Mouse (Mus musculus): ENCODE results near the gene M1ap. TPM values are rescaled to one million over a fixed set of nuclear protein-coding genes. Genes with fewer than 3 reads are reported as not detected.

Gene M1ap
- total and polyA plus RNA-seq, 3 experiments, result 6.2 to 6.3 TPM; not detected in 1

DNA sequence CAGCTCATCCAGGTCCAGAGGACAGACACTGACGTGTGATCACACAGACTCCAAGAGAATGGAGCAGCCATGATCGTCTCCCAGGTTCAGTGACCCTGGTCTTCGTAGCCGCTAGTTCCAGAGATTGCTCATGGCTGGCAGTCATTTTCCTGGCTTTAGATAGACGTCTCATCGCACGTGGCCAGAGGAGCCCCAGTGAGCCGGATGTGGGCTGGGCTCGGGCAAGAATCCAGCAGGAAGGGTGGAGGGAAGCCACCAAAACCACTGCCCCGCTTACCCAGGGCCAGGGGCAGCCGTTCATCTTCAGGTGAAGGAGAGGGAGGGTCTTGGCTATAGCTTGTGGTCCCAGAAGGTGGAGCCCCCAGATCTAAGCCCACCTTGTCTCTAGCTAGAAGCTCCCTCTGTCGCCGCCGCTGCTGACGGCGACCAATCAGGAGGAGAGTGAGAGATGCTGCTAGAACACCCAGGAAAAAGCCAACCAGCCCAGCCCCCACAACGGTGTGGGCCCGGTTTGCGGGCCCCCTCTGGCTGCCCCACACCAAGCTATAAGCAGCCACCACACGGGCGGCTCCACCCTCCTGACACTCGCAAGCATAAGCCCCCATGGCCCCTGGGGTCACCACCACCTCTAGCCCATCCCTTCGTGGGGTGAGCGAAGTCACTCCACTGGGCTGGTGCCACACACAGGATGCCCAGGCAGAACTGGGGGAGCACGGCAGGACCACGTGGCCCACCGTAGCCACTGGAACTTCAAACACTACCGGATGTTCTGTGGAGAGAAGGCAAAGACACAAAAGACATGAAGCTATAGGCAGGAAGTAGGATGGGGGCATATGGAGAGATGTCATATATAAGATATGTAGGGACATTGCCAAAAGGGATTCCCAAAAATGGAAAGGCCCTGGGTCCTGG lies 33.1 kb upstream of the M1ap start:
- DNase-seq (ENCODE audit: low read depth, low spot score), result peak; percentile 87
- Histone ChIP-seq H3K36me3 (ENCODE audit: control insufficient read depth in 1 of 2, insufficient read depth in 2 of 2, low read length in 2 of 2) (peaks cover 0 to 24% of the 10 kb centered on the region in 2 experiments; a peak in 2 of 4 replicates), H3K4me1 (ENCODE audit: control insufficient read depth in 1 of 2, insufficient read depth in 2 of 2, low read length in 2 of 2) (peaks cover 9 to 43% of the 10 kb centered on the region in 2 experiments), H3K9me3 (replicated peaks; ENCODE audit: insufficient read depth, low read length) (no peaks in the 10 kb centered on the region), H3K27me3 (ENCODE audit: control insufficient read depth in 1 of 2, insufficient read depth in 2 of 2, low read length in 2 of 2) (no peaks in the 10 kb centered on the region), H3K4me3 (ENCODE audit: control insufficient read depth in 1 of 2, insufficient read depth in 1 of 2, low read depth in 2 of 2, low read length in 2 of 2) (peak overlapping the region; percentile 25 to 33; a peak in 3 of 4 replicates), H3K27ac (ENCODE audit: control insufficient read depth, low read depth, low read length) (peak overlapping the region; percentile 42), H3K9ac (ENCODE audit: control insufficient read depth, low read depth, low read length, poor library complexity, severe bottlenecking) (peak overlapping the region; percentile 33), H3K79me2 (ENCODE audit: control insufficient read depth, insufficient read depth, low read length, poor library complexity) (no peaks in the 10 kb centered on the region)
- TF ChIP-seq ZNF384 (IDR thresholded peaks at IDR 0.05; ENCODE audit: low read depth, low read length) (no peak), EP300 (IDR thresholded peaks at IDR 0.05; ENCODE audit: low read depth in 1 of 2, low read length in 2 of 2) (peak in 1 of 2 experiments; percentile 81; a peak in 3 of 4 replicates), MAX (IDR thresholded peaks at IDR 0.05; ENCODE audit: low read length) (peak; percentile 98), MYC (IDR thresholded peaks at IDR 0.05; ENCODE audit: low read depth, low read length) (peak; percentile 94), SIN3A (IDR thresholded peaks at IDR 0.05; ENCODE audit: low read length) (peak; percentile 70; the same call in 1 of the 2 replicates), TBP (IDR thresholded peaks at IDR 0.05; ENCODE audit: low read depth, low read length) (0 out of 2 replicates have a peak, but pooled peaks have one; percentile 44), RCOR1 (IDR thresholded peaks at IDR 0.05; ENCODE audit: low read depth, low read length) (peak; percentile 52; the same call in 1 of the 2 replicates), POLR2A (IDR thresholded peaks at IDR 0.05; ENCODE audit: control insufficient read depth in 1 of 2, insufficient read depth in 1 of 2, low read depth in 1 of 2, low read length in 2 of 2, poor library complexity in 1 of 2) (peak; percentile 41 to 44; a peak in 2 of 4 replicates), NELFE (IDR thresholded peaks at IDR 0.05; ENCODE audit: low read depth, low read length) (no peak; the same call in 1 of the 2 replicates), USF1 (IDR thresholded peaks at IDR 0.05; ENCODE audit: low read depth, low read length) (peak; percentile 81), RAD21 (IDR thresholded peaks at IDR 0.05; ENCODE audit: low read depth, low read length) (no peak), SMC3 (IDR thresholded peaks at IDR 0.05; ENCODE audit: low read depth, low read length) (no peak), MXI1 (IDR thresholded peaks at IDR 0.05; ENCODE audit: low read depth, low read length) (peak; percentile 93), ZC3H11A (IDR thresholded peaks at IDR 0.05; ENCODE audit: low read depth, low read length) (no peak), TAL1 (IDR thresholded peaks at IDR 0.05; ENCODE audit: low read length) (peak; percentile 16; the same call in 1 of the 2 replicates), TCF12 (IDR thresholded peaks at IDR 0.05; ENCODE audit: low read depth, low read length) (peak; percentile 44; the same call in 1 of the 2 replicates), BHLHE40 (IDR thresholded peaks at IDR 0.05; ENCODE audit: borderline replicate concordance, low read depth, low read length) (peak; percentile 92), ETS1 (IDR thresholded peaks at IDR 0.05; ENCODE audit: low read depth, low read length) (peak; percentile 80)

DNA sequence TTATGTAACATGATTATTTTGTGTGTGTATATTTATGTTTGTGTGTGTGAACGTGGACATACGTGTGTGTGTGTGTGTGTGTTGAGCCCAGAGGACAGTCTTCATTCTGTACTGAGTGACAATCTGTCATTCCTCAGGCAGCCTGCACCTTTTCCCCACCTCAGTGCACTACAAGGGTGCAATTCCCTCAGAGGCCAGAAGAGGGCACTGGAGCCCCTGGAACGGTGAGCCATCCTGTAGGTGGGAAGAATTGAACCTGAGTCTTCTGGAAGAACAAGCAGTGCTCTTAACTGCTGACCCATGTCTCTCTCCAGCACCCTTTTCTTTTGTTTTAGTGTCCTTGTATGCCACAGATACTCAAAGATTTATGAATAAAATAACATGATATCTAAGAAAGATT lies 30.8 kb upstream of the M1ap start:
- Histone ChIP-seq H3K79me2 (ENCODE audit: control insufficient read depth, insufficient read depth, low read length, poor library complexity) (no peaks in the 10 kb centered on the region), H3K4me1 (ENCODE audit: control insufficient read depth in 1 of 2, insufficient read depth in 2 of 2, low read length in 2 of 2) (peaks cover 9 to 30% of the 10 kb centered on the region in 2 experiments), H3K36me3 (ENCODE audit: control insufficient read depth in 1 of 2, insufficient read depth in 2 of 2, low read length in 2 of 2) (peaks cover 0 to 18% of the 10 kb centered on the region in 2 experiments; a peak in 2 of 4 replicates), H3K27ac (ENCODE audit: control insufficient read depth, low read depth, low read length) (no peak overlapping the region), H3K4me3 (ENCODE audit: control insufficient read depth in 1 of 2, insufficient read depth in 1 of 2, low read depth in 2 of 2, low read length in 2 of 2) (no peak overlapping the region), H3K9ac (ENCODE audit: control insufficient read depth, low read depth, low read length, poor library complexity, severe bottlenecking) (no peak overlapping the region), H3K27me3 (ENCODE audit: control insufficient read depth in 1 of 2, insufficient read depth in 2 of 2, low read length in 2 of 2) (no peaks in the 10 kb centered on the region; a peak in 1 of 4 replicates), H3K9me3 (replicated peaks; ENCODE audit: insufficient read depth, low read length) (no peaks in the 10 kb centered on the region)
- TF ChIP-seq ZC3H11A (IDR thresholded peaks at IDR 0.05; ENCODE audit: low read depth, low read length) (peak; percentile 61), CTCF (IDR thresholded peaks at IDR 0.05 in 2 of 3, conservative IDR thresholded peaks at IDR 0.05 in 1 of 3; ENCODE audit: control insufficient read depth in 1 of 3, insufficient read depth in 1 of 3, low read depth in 2 of 3, low read length in 3 of 3, poor library complexity in 1 of 3, severe bottlenecking in 1 of 3) (peak; percentile 90 to 97 (median 93)), MXI1 (IDR thresholded peaks at IDR 0.05; ENCODE audit: low read depth, low read length) (no peak), E2F4 (IDR thresholded peaks at IDR 0.05; ENCODE audit: borderline replicate concordance, low read depth, low read length) (no peak), USF2 (IDR thresholded peaks at IDR 0.05; ENCODE audit: borderline replicate concordance in 1 of 2, insufficient read depth in 1 of 2, low read depth in 1 of 2, low read length in 2 of 2) (no peak), UBTF (IDR thresholded peaks at IDR 0.05; ENCODE audit: borderline replicate concordance, insufficient read depth, low read depth, low read length) (no peak), RAD21 (IDR thresholded peaks at IDR 0.05; ENCODE audit: low read depth, low read length) (peak; percentile 78), JUND (IDR thresholded peaks at IDR 0.05; ENCODE audit: low read depth, low read length) (no peak), ZMIZ1 (IDR thresholded peaks at IDR 0.05; ENCODE audit: low read depth, low read length) (no peak), NELFE (IDR thresholded peaks at IDR 0.05; ENCODE audit: low read depth, low read length) (no peak), HCFC1 (IDR thresholded peaks at IDR 0.05; ENCODE audit: low read depth, low read length) (no peak), SMC3 (IDR thresholded peaks at IDR 0.05; ENCODE audit: low read depth, low read length) (peak; percentile 82)
- DNase-seq (ENCODE audit: low read depth, low spot score), result peak; percentile 75

Measured in MEL (cell line).